Mouse (Mus musculus) CH12.LX (cell line): Measurements from ENCODE around the gene Actn4. TPM values are rescaled to one million over a fixed set of nuclear protein-coding genes. Genes with fewer than 3 reads are reported as not detected.

ENCODE experiments used
- DNase-seq: peaks from one replicate; pipeline ENCODE4 v3.0.0-alpha.2; 2013; ENCODE audit errors: extremely low read depth
- H3K27ac ChIP-seq: 2 replicates; pipeline ENCODE4 v1.5.1; 2012; ENCODE audit warnings: low read depth, mild to moderate bottlenecking, control low read depth, moderate library complexity; ENCODE audit not compliant: insufficient read depth
- H3K27me3 ChIP-seq: replicated peaks from 2 replicates; pipeline ENCODE3; 2012; ENCODE audit warnings: inconsistent platforms
- H3K36me3 ChIP-seq, 2 experiments: replicated peaks in 1 of 2; 2 replicates each; pipeline versions ENCODE3 to v1.6.1; 2012; ENCODE audit warnings: inconsistent platforms in 1 of 2, low read length in 1 of 2, mild to moderate bottlenecking in 1 of 2, mixed read lengths in 1 of 2, moderate library complexity in 1 of 2; ENCODE audit not compliant: control insufficient read depth in 1 of 2, insufficient read depth in 1 of 2
- H3K4me1 ChIP-seq, 2 experiments: 2 replicates each; pipeline ENCODE4 v1.6.1; 2012; ENCODE audit warnings: inconsistent platforms in 1 of 2, moderate library complexity in 1 of 2; ENCODE audit not compliant: insufficient read depth in 2 of 2, control insufficient read depth in 1 of 2
- H3K4me2 ChIP-seq: 2 replicates; pipeline ENCODE4 v1.6.1; 2012; ENCODE audit warnings: low read depth, mild to moderate bottlenecking, control low read depth; ENCODE audit not compliant: poor library complexity, insufficient read depth, severe bottlenecking
- H3K4me3 ChIP-seq, 3 experiments: fragments of 150-350 bp in 1 of 3; sonication (generic) in 1 of 3; replicated peaks in 1 of 3; 2 replicates each; pipeline versions ENCODE3 to v1.5.1; 2011 to 2012; ENCODE audit warnings: low read depth in 2 of 3, low read length in 2 of 3, mild to moderate bottlenecking in 2 of 3, moderate library complexity in 2 of 3, control low read depth in 1 of 3, improper control_type of control experiment in 1 of 3, inconsistent platforms in 1 of 3, mixed read lengths in 1 of 3; ENCODE audit not compliant: poor library complexity in 1 of 3
- H3K79me2 ChIP-seq: replicated peaks from 2 replicates; pipeline ENCODE4 v1.6.1; 2012; ENCODE audit warnings: mild to moderate bottlenecking, moderate library complexity; ENCODE audit not compliant: control insufficient read depth, poor library complexity, insufficient read depth, severe bottlenecking; ENCODE audit errors: extremely low read depth
- H3K9ac ChIP-seq: 2 replicates; pipeline ENCODE4 v1.6.1; 2012; ENCODE audit warnings: low read depth, mild to moderate bottlenecking, control low read depth, moderate library complexity; ENCODE audit not compliant: insufficient read depth
- H3K9me3 ChIP-seq: replicated peaks from 2 replicates; pipeline ENCODE3; 2012; ENCODE audit warnings: low read length, inconsistent platforms, mixed read lengths
- BHLHE40 ChIP-seq: IDR thresholded peaks from 2 replicates; pipeline ENCODE4 v1.6.1; 2011; ENCODE audit warnings: mild to moderate bottlenecking, low read depth, low read length, improper control_type of control experiment
- CHD2 ChIP-seq: IDR thresholded peaks from 2 replicates; pipeline ENCODE4 v1.6.1; 2011; ENCODE audit warnings: low read length, improper control_type of control experiment
- CTCF ChIP-seq, 2 experiments: IDR thresholded peaks in 1 of 2; conservative IDR thresholded peaks in 1 of 2; 2 replicates each; pipeline ENCODE4 v1.5.1; 2011 to 2012; ENCODE audit warnings: low read depth in 2 of 2, low read length in 2 of 2, improper control_type of control experiment in 1 of 2, inconsistent platforms in 1 of 2, mild to moderate bottlenecking in 1 of 2, moderate library complexity in 1 of 2
- E2F4 ChIP-seq: IDR thresholded peaks from 2 replicates; pipeline ENCODE4 v1.6.1; 2011; ENCODE audit warnings: low read depth, low read length, improper control_type of control experiment; ENCODE audit not compliant: insufficient replicate concordance
- ELF1 ChIP-seq: IDR thresholded peaks from 2 replicates; pipeline ENCODE4 v1.6.1; 2014; ENCODE audit warnings: low read depth, mild to moderate bottlenecking, inconsistent platforms, low read length, improper control_type of control experiment
- EP300 ChIP-seq: IDR thresholded peaks from 2 replicates; pipeline ENCODE4 v1.6.1; 2011; ENCODE audit warnings: low read length, improper control_type of control experiment
- ETS1 ChIP-seq: conservative IDR thresholded peaks from 2 replicates; pipeline ENCODE4 v1.6.1; 2012; ENCODE audit warnings: low read depth, mild to moderate bottlenecking, inconsistent platforms, low read length, improper control_type of control experiment, moderate library complexity
- GABPA ChIP-seq: IDR thresholded peaks from 2 replicates; pipeline ENCODE4 v1.6.1; 2012; ENCODE audit warnings: low read depth, low read length, improper control_type of control experiment, inconsistent platforms; ENCODE audit not compliant: insufficient replicate concordance
- HCFC1 ChIP-seq: IDR thresholded peaks from 2 replicates; pipeline ENCODE4 v1.6.1; 2012; ENCODE audit warnings: low read depth, mild to moderate bottlenecking, inconsistent platforms, low read length, improper control_type of control experiment
- JUN ChIP-seq: IDR thresholded peaks from 2 replicates; pipeline ENCODE4 v1.6.1; 2011; ENCODE audit warnings: low read depth, mild to moderate bottlenecking, low read length, improper control_type of control experiment, moderate library complexity; ENCODE audit not compliant: insufficient read depth
- JUND ChIP-seq: conservative IDR thresholded peaks from 2 replicates; pipeline ENCODE4 v1.6.1; 2011; ENCODE audit warnings: low read depth, low read length, improper control_type of control experiment
- KAT2A ChIP-seq: IDR thresholded peaks from 2 replicates; pipeline ENCODE4 v1.6.1; 2012; ENCODE audit warnings: low read length, improper control_type of control experiment, inconsistent platforms; ENCODE audit not compliant: insufficient replicate concordance
- MAFK ChIP-seq: IDR thresholded peaks from 2 replicates; pipeline ENCODE4 v1.6.1; 2011; ENCODE audit warnings: low read length, improper control_type of control experiment; ENCODE audit not compliant: insufficient replicate concordance
- MAX ChIP-seq: IDR thresholded peaks from 2 replicates; pipeline ENCODE4 v1.6.1; 2011; ENCODE audit warnings: low read length, improper control_type of control experiment
- MAZ ChIP-seq: IDR thresholded peaks from 2 replicates; pipeline ENCODE4 v1.6.1; 2012; ENCODE audit warnings: low read depth, mild to moderate bottlenecking, inconsistent platforms, low read length, improper control_type of control experiment, moderate library complexity
- MEF2A ChIP-seq: IDR thresholded peaks from 2 replicates; pipeline ENCODE4 v1.6.1; 2014; ENCODE audit warnings: low read depth, mild to moderate bottlenecking, inconsistent platforms, low read length, improper control_type of control experiment, borderline replicate concordance
- MXI1 ChIP-seq: IDR thresholded peaks from 2 replicates; pipeline ENCODE4 v1.6.1; 2011; ENCODE audit warnings: mild to moderate bottlenecking, low read depth, low read length, improper control_type of control experiment
- MYC ChIP-seq: IDR thresholded peaks from 2 replicates; pipeline ENCODE4 v1.6.1; 2011; ENCODE audit warnings: low read depth, mild to moderate bottlenecking, improper control_type of control experiment, low read length
- NELFE ChIP-seq: IDR thresholded peaks from 2 replicates; pipeline ENCODE4 v1.6.1; 2011; ENCODE audit warnings: low read depth, low read length, improper control_type of control experiment
- NRF1 ChIP-seq: IDR thresholded peaks from 2 replicates; pipeline ENCODE4 v1.6.1; 2014; ENCODE audit warnings: low read depth, mild to moderate bottlenecking, inconsistent platforms, low read length, improper control_type of control experiment, moderate library complexity
- POLR2A ChIP-seq: IDR thresholded peaks from 2 replicates; pipeline ENCODE4 v1.6.1; 2011; ENCODE audit warnings: low read depth, mild to moderate bottlenecking, improper control_type of control experiment, low read length
- POLR2AphosphoS2 ChIP-seq: IDR thresholded peaks from 2 replicates; pipeline ENCODE4 v1.6.1; 2011; ENCODE audit warnings: low read depth, low read length, improper control_type of control experiment
- RCOR1 ChIP-seq: conservative IDR thresholded peaks from 2 replicates; pipeline ENCODE4 v1.6.1; 2012; ENCODE audit warnings: low read depth, mild to moderate bottlenecking, inconsistent platforms, low read length, improper control_type of control experiment
- SIN3A ChIP-seq: IDR thresholded peaks from 2 replicates; pipeline ENCODE4 v1.6.1; 2012; ENCODE audit warnings: low read length, improper control_type of control experiment, inconsistent platforms
- TBP ChIP-seq: conservative IDR thresholded peaks from 2 replicates; pipeline ENCODE4 v1.6.1; 2011; ENCODE audit warnings: low read depth, low read length, improper control_type of control experiment
- USF2 ChIP-seq: conservative IDR thresholded peaks from 2 replicates; pipeline ENCODE4 v1.6.1; 2011; ENCODE audit warnings: low read depth, low read length, improper control_type of control experiment
- ZC3H11A ChIP-seq: IDR thresholded peaks from 2 replicates; pipeline ENCODE4 v1.6.1; 2012; ENCODE audit warnings: low read depth, mild to moderate bottlenecking, inconsistent platforms, low read length, improper control_type of control experiment
- ZNF384 ChIP-seq: IDR thresholded peaks from 2 replicates; pipeline ENCODE4 v1.6.1; 2012; ENCODE audit warnings: low read depth, low read length, improper control_type of control experiment, inconsistent platforms
- dilution Hi-C: fragments of 300-500 bp; cut with MboI; formaldehyde crosslinking; loops from 2 replicates; pipeline ENCODE4 v1.14.3; 2020; ENCODE audit warnings: low sequenced_read_pairs; ENCODE audit not compliant: extremely low pct_unique_long_range_greater_than_20kb, extremely low pct_ligation_motif_present
- in situ Hi-C: fragments of 300-500 bp; cut with MboI; formaldehyde crosslinking; loops from 3 replicates; pipeline ENCODE4 v1.14.3; 2019; ENCODE audit warnings: low sequenced_read_pairs, low pct_ligation_motif_present, low pct_unique_long_range_greater_than_20kb, mixed read lengths
- polyA plus RNA-seq: library from polyadenylated mRNA; unstranded; fragments of >175 nt; gene quantifications from 2 replicates; pipeline ENCODE4 v1.2.1, GENCODE M21; 2012; ENCODE audit warnings: low read depth; ENCODE audit not compliant: insufficient read length
- total RNA-seq, 2 experiments: library from RNA; depleted of rRNA; stranded (reverse); fragments of 300-350 nt in 1 of 2; fragments of >200 nt in 1 of 2; gene quantifications; 2 replicates each; pipeline ENCODE4 v1.2.3; 2012 to 2014

The Actn4 gene
- total and polyA plus RNA-seq, 3 experiments: 56.9 to 145 (median 63.4) TPM

GRCm38 (mm10) chr7:28981651-28982273 lies 19.6 kb upstream of the Actn4 start, which contains the start of the genes Eif3k and Map4k1 (continued):
- no peak; the same call in 1 of the 2 replicates for TF ChIP-seq MEF2A
- peak; percentile 77 for TF ChIP-seq BHLHE40
- TF ChIP-seq RCOR1: peak; percentile 51; the same call in 1 of the 2 replicates
- no peak for TF ChIP-seq POLR2AphosphoS2
- peak; percentile 21 for TF ChIP-seq MXI1
- 0 out of 2 replicates have a peak, but pooled peaks have one; percentile 11 for TF ChIP-seq CHD2
- TF ChIP-seq, all 38 proteins: peak for 22

- Histone ChIP-seq H3K4me1 (peaks cover 4 to 31% of the 10 kb centered on the region in 2 experiments), H3K79me2 (peaks cover 22% of the 10 kb centered on the region)
- TF ChIP-seq NELFE: no peak
- TF ChIP-seq ELF1: no peak
- TF ChIP-seq TBP: no peak
- TF ChIP-seq USF2: no peak
- no peak for TF ChIP-seq MAX
- TF ChIP-seq HCFC1: no peak
- no peak for TF ChIP-seq CHD2
- TF ChIP-seq, all 38 proteins: peak for 0
- dilution Hi-C loops: no loop called here
- Histone ChIP-seq H3K9ac (no peak overlapping the region), H3K36me3 (peaks cover 55 to 68% of the 10 kb centered on the region in 2 experiments), H3K27ac (no peak overlapping the region), H3K4me2 (no peak overlapping the region), H3K9me3 (no peaks in the 10 kb centered on the region), H3K27me3 (no peaks in the 10 kb centered on the region), H3K4me3 (no peak overlapping the region)
- DNase-seq: no peak
- in situ Hi-C loops: no loop called here
Measured at GRCm38 (mm10) chr7:28977556-28977955, 15.4 kb upstream of the Actn4 start.

DNA sequence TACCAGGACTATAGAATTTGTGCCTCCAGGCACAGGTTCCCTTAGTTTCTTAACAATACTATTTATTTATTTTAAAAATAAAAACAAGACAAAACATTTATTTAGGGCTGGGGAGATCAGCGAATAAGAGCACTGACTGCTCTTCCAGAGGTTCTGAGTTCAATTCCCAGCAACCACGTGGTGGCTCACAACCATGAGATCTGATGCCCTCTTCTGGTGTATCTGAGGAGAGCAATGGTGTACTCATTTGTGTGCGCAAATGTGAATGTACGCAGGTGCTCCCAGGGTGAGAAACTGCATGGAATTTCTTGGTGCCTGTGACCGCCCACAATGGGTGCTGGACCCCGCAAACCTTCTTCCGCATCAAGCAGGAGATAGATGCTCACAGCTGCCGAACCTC lies 10.9 kb upstream of the Actn4 start:
- Histone ChIP-seq H3K4me3 (no peak overlapping the region), H3K9me3 (no peaks in the 10 kb centered on the region), H3K4me2 (no peak overlapping the region), H3K36me3 (peaks cover 59 to 88% of the 10 kb centered on the region in 2 experiments), H3K79me2 (no peaks in the 10 kb centered on the region), H3K27ac (no peak overlapping the region), H3K27me3 (no peaks in the 10 kb centered on the region), H3K9ac (no peak overlapping the region), H3K4me1 (peaks cover 4 to 31% of the 10 kb centered on the region in 2 experiments)
- in situ Hi-C loops: no loop called here
- DNase-seq: peak; percentile 17
- TF ChIP-seq GABPA: no peak
- no peak for TF ChIP-seq ETS1
- TF ChIP-seq MXI1: no peak
- no peak for TF ChIP-seq TBP
- no peak for TF ChIP-seq JUN
- no peak for TF ChIP-seq EP300
- no peak for TF ChIP-seq SIN3A
- TF ChIP-seq POLR2A: no peak
- TF ChIP-seq MEF2A: no peak
- TF ChIP-seq ZC3H11A: no peak
- no peak for TF ChIP-seq ELF1
- no peak for TF ChIP-seq NRF1
- no peak for TF ChIP-seq MAFK
- TF ChIP-seq RCOR1: no peak
- peak; percentile 59 for TF ChIP-seq MAX
- TF ChIP-seq ZNF384: no peak
- no peak for TF ChIP-seq E2F4
- no peak for TF ChIP-seq BHLHE40
- no peak for TF ChIP-seq MAZ
- TF ChIP-seq MYC: peak; percentile 90
- TF ChIP-seq JUND: no peak
- TF ChIP-seq KAT2A: no peak
- TF ChIP-seq CTCF (conservative IDR thresholded peaks at IDR 0.05 in 1 of 2, IDR thresholded peaks at IDR 0.05 in 1 of 2; ENCODE audit: low read depth in 2 of 2, low read length in 2 of 2): peak in 1 of 2 experiments; percentile 28; a peak in 1 of 4 replicates
- dilution Hi-C loops: no loop called here
